Mouse (Mus musculus) sigmoid colon, adult 10 weeks (tissue): ENCODE results near the gene Rnf224. TPM values are rescaled to one million over a fixed set of nuclear protein-coding genes. Genes with fewer than 3 reads are reported as not detected.

ENCODE experiments used
- polyA plus RNA-seq: library from polyadenylated mRNA; stranded (reverse); fragments of 350-450 nt; fragmentation: Illumina TruSeq; extraction: RNeasy Lipid Tissue Mini Kit (QIAGEN cat#74804); gene quantifications from one replicate; pipeline ENCODE4 v1.2.3, GENCODE M21; 2014; ENCODE audit warnings: low read depth, low replicate concordance

Rnf224 gene
- polyA plus RNA-seq, result not detected

GRCm38 (mm10) chr2:25236614-25237013 is at the start of gene Rnf224:
Gene Rnf224 (minus strand): TSS chr2:25236787.

GRCm38 (mm10) chr2:25271827-25272511 is 35.4 kb upstream of the Rnf224 start, which contains the start of the genes Ssna1 and Anapc2:
Gene Ssna1 (minus strand): TSS chr2:25272438.
Gene Anapc2 (plus strand): TSS chr2:25272478.

GRCm38 (mm10) chr2:25262291-25262767 is 25.7 kb upstream of the Rnf224 start, which contains the start of gene Tprn:
Gene Tprn (plus strand): TSS chr2:25262618.

GRCm38 (mm10) chr2:25255284-25255779 is 18.7 kb upstream of the Rnf224 start, which contains the start of gene Tmem203:
Gene Tmem203 (plus strand): TSS chr2:25255439.

GRCm38 (mm10) chr2:25246183-25247072 is 9.8 kb upstream of the Rnf224 start, which contains the start of gene AL732309.1:
Gene AL732309.1 (minus strand): TSS chr2:25246863.

GRCm38 (mm10) chr2:25242101-25242506 is 5.5 kb upstream of the Rnf224 start, which contains the start of the genes Rnf208 and Cysrt1:
Gene Rnf208 (plus strand): TSS chr2:25242255.
Gene Cysrt1 (minus strand): TSS chr2:25242452.

GRCm38 (mm10) chr2:25234050-25234449 is 2.5 kb downstream of the Rnf224 start, which contains the start of gene Slc34a3:
Gene Slc34a3 (minus strand): TSS chr2:25234364.

GRCm38 (mm10) chr2:25224492-25224765 is 12.2 kb downstream of the Rnf224 start, which contains the start of gene Tubb4b:
Gene Tubb4b (minus strand): TSS chr2:25224702.

GRCm38 (mm10) chr2:25218445-25218844 is 18.1 kb downstream of the Rnf224 start, which contains the start of gene Fam166a:
Gene Fam166a (plus strand): TSS chr2:25218745.

GRCm38 (mm10) chr2:25214444-25214843 is 22.1 kb downstream of the Rnf224 start, which contains the start of gene Stpg3:
Gene Stpg3 (minus strand): TSS chr2:25214637.

GRCm38 (mm10) chr2:25211121-25211670 is 25.4 kb downstream of the Rnf224 start, which contains the start of gene Nelfb:
Gene Nelfb (minus strand): TSS chr2:25211489.

GRCm38 (mm10) chr2:25196172-25196954 is 40.2 kb downstream of the Rnf224 start, which contains the start of gene Tor4a:
Gene Tor4a (minus strand): TSS chr2:25196886.

Other genes starting within 250 kb of the Rnf224 start
- gene Nsmf, start 182.4 kb downstream of the Rnf224 start, polyA plus RNA-seq, result 6.8 TPM
- 39.5 TPM for gene Entpd8, start 156.5 kb downstream of the Rnf224 start, polyA plus RNA-seq
- gene Noxa1, start 141.6 kb downstream of the Rnf224 start, polyA plus RNA-seq, result 1.2 TPM
- gene Nrarp, start 56.0 kb downstream of the Rnf224 start, polyA plus RNA-seq, result 14.4 TPM
- 3.9 TPM for gene Tor4a, start 39.9 kb downstream of the Rnf224 start, polyA plus RNA-seq
- 6.1 TPM for gene Nelfb, start 25.3 kb downstream of the Rnf224 start, polyA plus RNA-seq
- not detected for gene Stpg3, start 22.1 kb downstream of the Rnf224 start, polyA plus RNA-seq
- gene Fam166a, start 18.0 kb downstream of the Rnf224 start, polyA plus RNA-seq, result not detected
- gene Tubb4b, start 12.1 kb downstream of the Rnf224 start, polyA plus RNA-seq, result 58.7 TPM
- gene Slc34a3, start 2.4 kb downstream of the Rnf224 start, polyA plus RNA-seq, result not detected
- not detected for gene Rnf208, start 5.5 kb upstream of the Rnf224 start, polyA plus RNA-seq
- gene Cysrt1, start 5.7 kb upstream of the Rnf224 start, polyA plus RNA-seq, result not detected
- 0.85 TPM for gene AL732309.1, start 10.1 kb upstream of the Rnf224 start, polyA plus RNA-seq
- gene Tmem203, start 18.7 kb upstream of the Rnf224 start, polyA plus RNA-seq, result 0.76 TPM
- 7.7 TPM for gene Tprn, start 25.8 kb upstream of the Rnf224 start, polyA plus RNA-seq
- 2.0 TPM for gene Ssna1, start 35.7 kb upstream of the Rnf224 start, polyA plus RNA-seq
- 9.7 TPM for gene Anapc2, start 35.7 kb upstream of the Rnf224 start, polyA plus RNA-seq
- not detected for gene Tmem210, start 51.4 kb upstream of the Rnf224 start, polyA plus RNA-seq
- gene Lrrc26, start 53.1 kb upstream of the Rnf224 start, polyA plus RNA-seq, result 1.0 TPM
- gene Grin1, start 82.4 kb upstream of the Rnf224 start, polyA plus RNA-seq, result 0.13 TPM
- 21.3 TPM for gene Man1b1, start 95.6 kb upstream of the Rnf224 start, polyA plus RNA-seq
- 7.7 TPM for gene Dpp7, start 119.6 kb upstream of the Rnf224 start, polyA plus RNA-seq
- gene Uap1l1, start 128.9 kb upstream of the Rnf224 start, polyA plus RNA-seq, result 3.2 TPM
- 0.13 TPM for gene Sapcd2, start 135.5 kb upstream of the Rnf224 start, polyA plus RNA-seq
- 0.28 TPM for gene Entpd2, start 159.1 kb upstream of the Rnf224 start, polyA plus RNA-seq
- gene Npdc1, start 162.6 kb upstream of the Rnf224 start, polyA plus RNA-seq, result 9.3 TPM
- not detected for gene Fut7, start 186.5 kb upstream of the Rnf224 start, polyA plus RNA-seq
- 0.09 TPM for gene Abca2, start 191.9 kb upstream of the Rnf224 start, polyA plus RNA-seq
- gene Clic3, start 220.1 kb upstream of the Rnf224 start, polyA plus RNA-seq, result not detected
- 2.6 TPM for gene Paxx, start 224.3 kb upstream of the Rnf224 start, polyA plus RNA-seq
- not detected for gene Ptgds, start 233.3 kb upstream of the Rnf224 start, polyA plus RNA-seq